Mouse (Mus musculus) hindbrain, embryonic 13.5 days (tissue): ENCODE measurements around the gene Ephb2. TPM values are rescaled to one million over a fixed set of nuclear protein-coding genes. Genes with fewer than 3 reads are reported as not detected.

Source experiments
- ATAC-seq: fragments of 200-750 bp; cut with Nextera tagmentation; 2 replicates; pipeline ENCODE4 v1.8.0; 2017; ENCODE audit warnings: moderate TSS enrichment; ENCODE audit not compliant: low FRiP score
- H3K27ac ChIP-seq: fragments of 300-500 bp; sonication (generic); 2 replicates; pipeline ENCODE4 v1.5.1; 2015; ENCODE audit warnings: inconsistent platforms, mild to moderate bottlenecking, moderate library complexity
- H3K27me3 ChIP-seq: fragments of 300-500 bp; sonication (generic); 2 replicates; pipeline ENCODE4 v1.6.1; 2015; ENCODE audit warnings: mild to moderate bottlenecking, inconsistent platforms
- H3K36me3 ChIP-seq: fragments of 300-500 bp; sonication (generic); 2 replicates; pipeline ENCODE4 v1.6.1; 2015; ENCODE audit warnings: mild to moderate bottlenecking, inconsistent platforms
- H3K4me1 ChIP-seq: fragments of 300-500 bp; sonication (generic); replicated peaks from 2 replicates; pipeline ENCODE4 v1.6.1; 2015; ENCODE audit warnings: inconsistent platforms
- H3K4me2 ChIP-seq: fragments of 300-500 bp; sonication (generic); 2 replicates; pipeline ENCODE4 v1.6.1; 2015; ENCODE audit warnings: inconsistent platforms, mild to moderate bottlenecking, moderate library complexity
- H3K4me3 ChIP-seq: fragments of 300-500 bp; sonication (generic); 2 replicates; pipeline ENCODE4 v1.5.1; 2015; ENCODE audit warnings: mild to moderate bottlenecking, inconsistent platforms
- H3K9ac ChIP-seq: fragments of 300-500 bp; sonication (generic); 2 replicates; pipeline ENCODE4 v1.6.1; 2015; ENCODE audit warnings: mild to moderate bottlenecking, inconsistent platforms
- H3K9me3 ChIP-seq: fragments of 300-500 bp; sonication (generic); 2 replicates; pipeline ENCODE4 v1.6.1; 2016; ENCODE audit warnings: inconsistent platforms
- WGBS: fragments of 180-500 bp; shearing (Covaris S2); methylation state at CpG from one replicate; pipeline ENCODE4 v1.1.7; 2015; 5-methylcytosine and 5-hydroxymethylcytosine counted together
- polyA plus RNA-seq: library from polyadenylated mRNA; unstranded; fragments of >200 nt; fragmentation: Nextera tagmentation; extraction: Ambion mirVana; gene quantifications from 2 replicates; pipeline ENCODE4 v1.2.1, GENCODE M21; 2015

Gene Ephb2
- polyA plus RNA-seq, 1 experiment from 2014 or later: 16.5 TPM

DNA sequence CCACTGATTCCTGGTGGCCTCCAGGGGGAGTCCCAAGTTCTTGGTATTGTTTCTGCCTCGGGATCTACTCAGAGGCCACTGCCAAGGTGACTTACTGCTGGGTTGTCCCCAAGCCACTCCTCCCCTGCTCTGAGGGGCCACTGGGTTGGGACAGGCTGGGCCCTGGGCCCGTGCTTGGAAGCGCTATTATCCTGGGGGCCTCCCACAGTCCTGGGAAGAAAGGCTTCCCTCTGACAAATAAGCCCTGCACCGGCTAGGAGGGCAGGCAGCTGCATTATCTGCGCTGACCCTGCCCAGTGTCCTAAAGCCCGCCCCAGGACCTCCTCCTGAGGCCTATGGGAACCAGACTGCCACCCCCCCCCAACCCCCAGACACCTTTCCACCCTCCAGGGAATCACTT, 24.2 kb downstream of the Ephb2 start:
- H3K9me3 ChIP-seq: no peaks in the 10 kb centered on the region
- no peak overlapping the region for H3K4me2 ChIP-seq
- H3K4me3 ChIP-seq: no peak overlapping the region
- H3K9ac ChIP-seq: no peak overlapping the region
- no peak overlapping the region for H3K27ac ChIP-seq
- H3K27me3 ChIP-seq: no peaks in the 10 kb centered on the region
- WGBS: 9% methylated on average over 6 of the region's 6 CpGs
- no peak for ATAC-seq
- H3K4me1 ChIP-seq: peaks cover 76% of the 10 kb centered on the region
- H3K36me3 ChIP-seq: 0 out of 2 replicates have a peak, but pooled peaks cover 3% of the 10 kb centered on the region

DNA sequence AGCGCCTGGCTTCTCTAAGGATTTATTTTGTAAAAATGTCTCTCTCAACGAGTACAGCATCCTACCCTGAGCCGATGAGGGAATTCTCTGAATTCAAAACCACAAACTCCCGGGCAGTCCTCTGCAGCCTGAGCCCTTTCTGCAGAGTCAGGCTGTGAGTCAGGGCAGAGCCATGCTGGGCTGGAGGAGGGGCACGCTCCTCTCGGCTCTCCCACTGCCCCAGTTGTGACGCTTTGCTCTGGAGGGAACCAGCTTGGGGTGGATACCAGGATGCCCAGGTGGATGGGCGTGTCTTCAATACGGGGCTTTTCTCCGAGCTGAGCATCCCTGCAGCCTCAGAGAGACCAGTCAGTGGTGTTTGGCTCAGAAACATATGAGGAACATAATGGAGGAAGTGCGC, 27.3 kb downstream of the Ephb2 start:
- Histone ChIP-seq H3K9me3 (no peaks in the 10 kb centered on the region), H3K9ac (peak overlapping the region; percentile 51), H3K27ac (peak overlapping the region; percentile 62), H3K4me1 (peaks cover 66% of the 10 kb centered on the region), H3K4me2 (no peak overlapping the region), H3K4me3 (no peak overlapping the region), H3K36me3 (0 out of 2 replicates have a peak, but pooled peaks cover 3% of the 10 kb centered on the region), H3K27me3 (no peaks in the 10 kb centered on the region)
- 26% methylated on average over 11 of the region's 11 CpGs for WGBS
- ATAC-seq: no peak

DNA sequence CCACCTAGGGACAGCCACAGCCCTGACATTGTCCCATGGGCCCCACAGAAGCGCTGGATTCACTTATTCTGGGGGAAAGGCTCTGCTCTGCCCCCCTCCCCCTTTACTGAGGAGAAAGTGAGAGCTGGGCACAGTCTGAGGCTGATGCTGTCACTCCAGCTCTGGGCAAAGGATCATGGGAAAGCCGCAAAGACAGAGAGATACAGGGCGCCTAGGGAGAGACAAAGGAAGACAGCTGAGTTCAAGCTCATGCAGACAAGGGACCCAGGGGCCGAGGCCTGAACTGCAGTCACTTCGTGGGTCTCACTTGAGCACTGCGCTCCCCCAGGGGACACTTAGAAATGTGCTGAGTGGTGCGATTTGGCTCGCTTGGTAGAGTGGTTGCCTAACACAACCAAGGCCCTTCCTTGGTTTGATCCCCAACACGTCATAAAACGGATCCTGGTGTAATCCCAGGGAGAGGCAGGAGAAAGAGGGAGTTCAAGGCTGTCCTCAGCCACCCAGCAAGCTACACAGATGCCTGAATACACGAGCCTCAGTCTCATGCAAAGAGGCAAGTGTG, 28.3 kb downstream of the Ephb2 start:
- 45% methylated on average over 11 of the region's 11 CpGs for WGBS
- H3K27ac ChIP-seq: peak overlapping the region; percentile 62
- H3K4me3 ChIP-seq: no peak overlapping the region

DNA sequence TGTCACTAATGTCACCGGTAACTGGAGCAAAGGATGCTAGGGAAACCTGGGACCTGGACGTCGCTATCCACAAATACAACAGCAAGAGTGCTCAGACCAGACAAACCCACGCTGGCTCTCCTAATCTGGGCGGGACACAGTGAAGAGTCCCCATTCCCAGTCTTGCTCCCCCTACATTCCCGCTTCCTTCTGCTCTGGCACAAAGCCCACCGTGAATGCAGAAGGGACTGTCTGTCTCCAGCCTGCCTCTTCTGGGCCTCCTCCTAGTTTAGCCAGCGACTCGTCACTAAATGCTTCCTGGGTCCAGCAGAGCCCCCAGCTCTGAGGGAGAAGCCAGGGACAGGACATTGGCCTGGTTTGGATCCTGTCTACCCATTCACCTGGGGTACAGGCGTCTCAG, 29.5 kb downstream of the Ephb2 start:
- H3K4me1 ChIP-seq: peaks cover 77% of the 10 kb centered on the region

More for the DNA sequence above, 28.3 kb downstream of the Ephb2 start:
- no peaks in the 10 kb centered on the region for H3K27me3 ChIP-seq
- 0 out of 2 replicates have a peak, but pooled peaks cover 3% of the 10 kb centered on the region for H3K36me3 ChIP-seq
- peak overlapping the region; percentile 43 for H3K9ac ChIP-seq
- H3K4me2 ChIP-seq: no peak overlapping the region
- H3K4me1 ChIP-seq: peaks cover 76% of the 10 kb centered on the region
- H3K9me3 ChIP-seq: no peaks in the 10 kb centered on the region
- ATAC-seq: peak; percentile 29; the same call in 1 of the 2 replicates

DNA sequence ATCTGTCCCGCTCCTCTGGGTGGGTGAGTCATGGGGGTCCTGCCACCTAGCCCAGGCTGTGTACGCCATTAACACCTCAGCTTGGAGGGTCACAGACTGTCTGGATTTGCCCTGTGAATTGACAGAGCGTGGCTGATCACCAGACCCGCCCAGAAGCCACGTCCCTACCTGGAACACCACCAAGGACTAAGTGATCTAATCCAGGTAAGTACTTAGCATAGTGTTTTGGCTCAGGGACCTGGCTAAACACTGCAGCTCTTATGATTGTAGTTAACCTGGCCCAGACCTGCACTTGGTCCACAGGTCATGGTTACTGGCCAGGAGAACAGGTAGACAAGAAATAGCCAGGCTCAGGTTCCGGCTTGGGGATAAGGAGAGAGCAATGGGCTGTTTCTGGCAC, 31.4 kb downstream of the Ephb2 start:
- Histone ChIP-seq H3K27me3 (no peaks in the 10 kb centered on the region), H3K4me2 (no peak overlapping the region), H3K9me3 (no peaks in the 10 kb centered on the region), H3K4me3 (no peak overlapping the region), H3K9ac (no peak overlapping the region), H3K4me1 (peaks cover 85% of the 10 kb centered on the region), H3K36me3 (no peaks in the 10 kb centered on the region), H3K27ac (no peak overlapping the region)
- WGBS: 90% methylated on average over 6 of the region's 6 CpGs
- ATAC-seq: no peak

More for the DNA sequence above, 29.5 kb downstream of the Ephb2 start:
- Histone ChIP-seq H3K4me3 (no peak overlapping the region), H3K36me3 (0 out of 2 replicates have a peak, but pooled peaks cover 3% of the 10 kb centered on the region), H3K9me3 (no peaks in the 10 kb centered on the region), H3K9ac (peak overlapping the region; percentile 31; the same call in 1 of the 2 replicates), H3K4me2 (no peak overlapping the region), H3K27ac (peak overlapping the region; percentile 35; the same call in 1 of the 2 replicates), H3K27me3 (no peaks in the 10 kb centered on the region)
- WGBS: 70% methylated on average over 10 of the region's 10 CpGs
- no peak for ATAC-seq

DNA sequence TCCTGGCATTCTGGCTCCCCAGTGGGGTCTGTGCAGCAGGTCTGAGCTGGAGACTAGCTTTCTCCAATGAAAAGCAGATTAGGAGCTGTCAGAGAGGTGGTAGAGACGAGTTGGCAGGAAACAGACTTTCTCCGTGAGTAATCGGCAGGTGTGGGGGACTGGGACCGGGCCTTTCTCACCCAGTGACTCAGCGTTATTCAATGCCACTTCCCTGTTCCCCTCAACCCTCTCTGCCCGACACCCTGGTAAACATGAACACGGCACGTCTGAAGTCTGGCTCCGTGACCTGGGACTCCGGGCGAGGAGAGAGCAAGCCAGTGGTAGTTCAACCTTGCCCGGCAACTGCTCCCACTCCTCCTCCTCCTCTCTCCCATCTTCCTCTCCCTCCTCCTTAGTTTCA, 33.3 kb downstream of the Ephb2 start:
- no peaks in the 10 kb centered on the region for H3K27me3 ChIP-seq
- peaks cover 85% of the 10 kb centered on the region for H3K4me1 ChIP-seq
- H3K9ac ChIP-seq: no peak overlapping the region
- no peak overlapping the region for H3K4me2 ChIP-seq
- H3K4me3 ChIP-seq: no peak overlapping the region
- 63% methylated on average over 12 of the region's 12 CpGs for WGBS
- H3K9me3 ChIP-seq: no peaks in the 10 kb centered on the region
- ATAC-seq: no peak
- no peaks in the 10 kb centered on the region for H3K36me3 ChIP-seq
- H3K27ac ChIP-seq: peak overlapping the region; percentile 48; the same call in 1 of the 2 replicates

DNA sequence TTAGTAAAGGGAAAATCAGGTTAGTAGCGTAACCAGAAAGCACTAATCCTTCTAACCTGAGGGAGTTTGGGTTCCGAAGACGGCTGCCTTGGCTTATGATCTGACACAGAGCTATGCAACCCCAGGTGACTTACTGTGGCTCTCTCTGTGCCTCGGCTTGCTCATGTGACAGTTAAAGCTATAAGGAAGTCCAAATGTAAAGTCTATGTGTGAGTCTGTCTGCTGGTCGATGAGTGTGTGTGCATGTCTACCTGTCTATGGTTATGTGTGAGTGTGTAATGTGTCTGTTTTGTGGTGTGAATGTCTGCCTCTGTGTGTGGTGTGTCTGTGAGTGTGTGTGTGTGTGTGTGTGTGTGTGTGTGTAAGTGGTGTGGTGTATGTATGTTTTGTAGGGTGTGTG, 33.8 kb downstream of the Ephb2 start:
- WGBS: 90% methylated on average over 5 of the region's 5 CpGs
- H3K4me1 ChIP-seq: peaks cover 85% of the 10 kb centered on the region
- H3K27me3 ChIP-seq: no peaks in the 10 kb centered on the region
- H3K4me3 ChIP-seq: no peak overlapping the region
- no peaks in the 10 kb centered on the region for H3K36me3 ChIP-seq
- H3K4me2 ChIP-seq: no peak overlapping the region
- ATAC-seq: no peak
- no peak overlapping the region for H3K9ac ChIP-seq
- no peaks in the 10 kb centered on the region for H3K9me3 ChIP-seq
- H3K27ac ChIP-seq: no peak overlapping the region

DNA sequence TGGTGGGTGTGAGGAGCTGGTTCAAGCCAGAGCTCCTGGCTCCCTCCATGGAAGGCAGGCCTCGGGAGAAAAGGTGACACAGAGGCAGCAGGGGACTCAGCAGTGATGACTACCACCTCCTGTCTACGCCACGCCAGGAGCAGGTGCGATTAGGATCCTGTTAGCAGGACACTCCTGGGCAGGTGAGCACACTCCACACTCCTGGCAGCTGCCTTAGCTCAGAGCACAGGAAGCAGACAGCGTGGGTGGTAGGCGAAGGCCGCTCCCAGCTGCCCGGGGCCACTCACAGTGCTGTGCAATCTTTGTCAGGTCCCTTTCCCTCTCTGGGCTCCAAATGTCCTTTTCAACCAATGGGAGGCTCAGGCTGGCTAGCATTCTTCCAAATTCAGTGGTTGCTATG, 34.3 kb downstream of the Ephb2 start:
- WGBS: 92% methylated on average over 8 of the region's 8 CpGs

DNA sequence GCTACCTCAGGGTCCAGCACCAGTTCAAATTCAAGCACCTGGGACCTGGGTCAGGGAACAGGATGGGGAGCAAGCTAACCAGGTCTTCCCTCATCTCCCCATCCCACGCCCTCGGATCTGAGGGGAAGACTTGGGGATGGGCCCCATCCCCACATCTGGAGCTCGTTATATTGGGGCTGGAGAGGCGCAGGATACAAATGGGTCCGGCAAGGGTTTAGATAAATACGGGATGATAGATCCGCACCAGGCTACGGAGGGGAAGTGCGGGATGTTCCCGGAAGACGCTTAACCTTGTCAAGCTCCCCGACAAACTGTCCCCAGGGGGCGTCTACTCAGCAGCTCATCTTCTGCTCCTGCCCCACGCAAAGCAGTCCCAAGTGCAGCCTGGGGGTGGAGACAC, 35.4 kb downstream of the Ephb2 start:
- no peaks in the 10 kb centered on the region for H3K36me3 ChIP-seq
- peak overlapping the region; percentile 13; the same call in 1 of the 2 replicates for H3K9ac ChIP-seq
- no peak for ATAC-seq
- H3K4me3 ChIP-seq: no peak overlapping the region
- no peaks in the 10 kb centered on the region for H3K27me3 ChIP-seq
- H3K9me3 ChIP-seq: no peaks in the 10 kb centered on the region
- peaks cover 75% of the 10 kb centered on the region for H3K4me1 ChIP-seq
- H3K27ac ChIP-seq: peak overlapping the region; percentile 67
- 38% methylated on average over 14 of the region's 14 CpGs for WGBS
- no peak overlapping the region for H3K4me2 ChIP-seq

More for the DNA sequence above, 34.3 kb downstream of the Ephb2 start:
- ATAC-seq: no peak
- Histone ChIP-seq H3K27me3 (no peaks in the 10 kb centered on the region), H3K27ac (no peak overlapping the region), H3K4me2 (no peak overlapping the region), H3K9ac (no peak overlapping the region), H3K9me3 (no peaks in the 10 kb centered on the region), H3K4me1 (peaks cover 83% of the 10 kb centered on the region), H3K4me3 (no peak overlapping the region), H3K36me3 (no peaks in the 10 kb centered on the region)

DNA sequence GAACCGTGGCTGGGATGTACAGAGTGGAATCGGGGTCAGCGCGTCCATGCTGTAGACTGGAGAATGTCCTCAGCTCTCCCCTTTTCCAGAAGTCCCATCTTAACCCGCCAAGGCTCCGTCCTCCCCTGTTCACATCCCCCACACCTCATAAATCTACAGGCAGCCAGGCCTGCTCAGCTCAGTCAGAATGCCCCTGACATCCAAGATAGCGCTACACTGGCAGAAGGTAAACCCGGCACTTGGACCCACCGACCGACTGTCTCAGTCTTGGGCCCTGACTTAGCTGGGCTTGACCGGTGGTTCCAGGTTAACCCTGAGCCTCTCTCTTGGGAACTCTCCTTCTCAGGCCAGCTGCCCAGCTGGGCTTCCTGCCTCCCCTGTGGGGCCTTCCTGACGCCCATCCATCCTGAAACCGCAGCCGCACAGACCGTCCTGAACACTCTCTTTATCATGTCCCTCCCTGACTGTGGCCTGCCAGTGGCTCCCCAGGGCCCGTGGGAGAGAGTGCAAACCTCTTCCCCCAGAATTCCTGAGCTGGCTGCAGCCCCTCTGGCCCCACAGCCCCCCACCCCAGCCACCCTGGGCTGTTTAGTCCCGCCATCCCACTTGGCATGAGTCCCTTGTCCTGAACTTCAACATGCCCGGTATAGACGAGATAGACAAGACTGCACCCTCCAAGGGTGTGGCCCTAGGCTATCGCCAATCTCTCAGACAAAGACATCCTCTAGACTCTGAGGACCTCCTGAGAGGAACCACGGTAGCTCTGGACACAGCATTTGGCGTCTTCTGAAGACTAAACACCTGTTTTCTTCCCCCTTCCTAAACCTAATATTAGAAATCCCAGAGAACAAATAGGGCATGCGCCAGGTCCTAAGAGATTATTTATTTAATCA, 37.9 kb downstream of the Ephb2 start:
- Histone ChIP-seq H3K4me2 (no peak overlapping the region), H3K27ac (peak overlapping the region; percentile 19; the same call in 1 of the 2 replicates), H3K4me3 (no peak overlapping the region), H3K36me3 (peaks cover 4% of the 10 kb centered on the region; the same call in 1 of the 2 replicates), H3K27me3 (no peaks in the 10 kb centered on the region), H3K4me1 (peaks cover 72% of the 10 kb centered on the region), H3K9ac (peak overlapping the region; percentile 40; the same call in 1 of the 2 replicates), H3K9me3 (no peaks in the 10 kb centered on the region)
- ATAC-seq: no peak
- 53% methylated on average over 23 of the region's 23 CpGs for WGBS

DNA sequence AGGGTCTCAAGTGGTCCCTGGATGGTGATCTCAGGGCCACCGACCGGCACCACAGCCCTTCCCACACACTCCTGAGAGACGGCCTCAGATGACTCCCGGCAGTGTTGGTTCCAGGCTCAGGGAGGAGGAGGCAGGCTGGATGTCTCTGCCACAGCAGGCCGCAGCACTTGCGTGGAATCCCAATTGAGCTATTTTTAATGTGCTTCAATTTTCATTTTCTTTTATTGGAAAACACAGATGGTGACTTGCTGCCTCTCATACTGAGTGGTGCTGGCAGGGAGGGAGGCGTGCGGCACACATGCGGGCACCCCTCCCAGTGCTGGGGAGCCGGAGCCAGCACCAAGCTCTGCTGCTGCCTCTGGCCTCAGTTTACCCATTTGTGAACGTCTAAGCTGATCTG, 42.5 kb downstream of the Ephb2 start:
- Histone ChIP-seq H3K4me2 (no peak overlapping the region), H3K36me3 (peaks cover 4% of the 10 kb centered on the region; the same call in 1 of the 2 replicates), H3K4me3 (no peak overlapping the region), H3K4me1 (peaks cover 65% of the 10 kb centered on the region), H3K27me3 (no peaks in the 10 kb centered on the region), H3K9me3 (no peaks in the 10 kb centered on the region), H3K27ac (peak overlapping the region; percentile 63), H3K9ac (peak overlapping the region; percentile 25; the same call in 1 of the 2 replicates)
- no peak; the same call in 1 of the 2 replicates for ATAC-seq
- 56% methylated on average over 11 of the region's 11 CpGs for WGBS

DNA sequence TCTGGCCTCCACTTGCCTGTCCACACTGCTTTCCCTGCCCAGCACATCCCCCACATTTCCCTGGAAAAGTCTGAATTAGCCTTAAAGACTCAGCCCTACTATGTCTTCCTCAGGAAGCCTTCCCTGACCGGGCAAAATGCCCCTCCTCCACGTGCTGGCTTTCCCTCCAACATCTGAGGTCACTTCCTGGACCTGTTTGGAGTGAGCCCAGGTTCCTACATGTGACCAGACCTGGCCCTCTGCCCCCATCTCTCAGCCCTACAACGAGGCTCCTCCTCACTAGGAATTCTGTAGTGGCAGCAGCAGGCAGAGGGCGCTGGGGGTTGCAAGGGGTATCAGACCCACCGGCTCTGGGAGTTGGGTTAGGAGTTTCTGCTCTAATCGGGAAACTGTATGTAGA, 46.0 kb downstream of the Ephb2 start:
- WGBS: 82% methylated on average over 6 of the region's 6 CpGs
- Histone ChIP-seq H3K9ac (no peak overlapping the region), H3K27ac (no peak overlapping the region), H3K27me3 (no peaks in the 10 kb centered on the region), H3K36me3 (peaks cover 4% of the 10 kb centered on the region; the same call in 1 of the 2 replicates), H3K4me3 (no peak overlapping the region), H3K9me3 (no peaks in the 10 kb centered on the region), H3K4me1 (peaks cover 81% of the 10 kb centered on the region), H3K4me2 (no peak overlapping the region)
- no peak for ATAC-seq
